Mouse (Mus musculus) left cerebral cortex, postnatal 25 days (tissue): ENCODE data around the gene Lgals12. TPM values are rescaled to one million over a fixed set of nuclear protein-coding genes. Genes with fewer than 3 reads are reported as not detected.

ENCODE experiments used
- DNase-seq, 2 experiments: peaks; one replicate each; pipeline ENCODE4 v3.0.0; 2022; ENCODE audit warnings: low spot score in 2 of 2, mixed read lengths in 1 of 2
- intact Hi-C: fragments of 180-260 bp; cut with DNase I; formaldehyde crosslinking; loops from one replicate; pipeline ENCODE4 v1.15.1; 2025
- total RNA-seq, 2 experiments: library from RNA; stranded (reverse); gene quantifications; 2 replicates each; pipeline ENCODE4 v1.2.3; 2021

Lgals12 gene
- total RNA-seq, 2 experiments from 2014 or later: 0.16 to 0.64 TPM

DNA sequence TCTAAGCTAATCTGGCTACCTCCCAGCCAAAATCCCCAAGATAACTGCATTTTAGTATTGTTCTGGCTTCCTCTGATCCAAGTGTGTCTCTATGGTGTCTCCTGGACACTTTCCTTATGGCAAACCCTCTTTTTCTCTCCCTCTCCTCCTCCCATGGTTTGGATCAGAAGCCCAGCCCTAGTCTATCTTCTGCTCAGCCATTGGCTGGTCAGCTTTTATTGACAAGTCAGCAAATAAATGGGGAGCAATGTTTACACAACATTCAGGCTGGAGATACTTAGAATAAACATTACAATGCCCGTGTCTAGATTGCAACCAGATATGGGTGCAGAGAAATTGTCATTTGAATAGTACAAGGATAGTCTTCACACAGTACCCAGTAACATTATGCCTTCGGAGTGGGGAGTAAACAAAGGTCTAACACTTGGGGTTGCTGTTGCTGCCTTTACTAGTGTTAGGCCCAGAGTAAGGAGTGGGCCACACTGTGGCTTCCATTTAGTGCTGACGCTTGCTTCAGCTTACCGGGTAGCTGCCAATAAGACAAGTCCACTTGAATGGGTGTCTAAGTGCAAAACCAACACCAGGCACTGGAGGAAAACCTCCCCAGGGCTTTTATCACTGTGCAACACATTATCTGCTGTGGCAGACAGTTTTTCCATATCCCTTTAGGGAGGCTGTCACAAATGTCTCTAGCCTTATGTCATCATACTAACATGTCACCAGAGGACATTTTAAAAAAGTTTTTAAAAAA lies 55.3 kb downstream of the Lgals12 start:
- DNase-seq: no peak
- intact Hi-C loops: no loop called here

DNA sequence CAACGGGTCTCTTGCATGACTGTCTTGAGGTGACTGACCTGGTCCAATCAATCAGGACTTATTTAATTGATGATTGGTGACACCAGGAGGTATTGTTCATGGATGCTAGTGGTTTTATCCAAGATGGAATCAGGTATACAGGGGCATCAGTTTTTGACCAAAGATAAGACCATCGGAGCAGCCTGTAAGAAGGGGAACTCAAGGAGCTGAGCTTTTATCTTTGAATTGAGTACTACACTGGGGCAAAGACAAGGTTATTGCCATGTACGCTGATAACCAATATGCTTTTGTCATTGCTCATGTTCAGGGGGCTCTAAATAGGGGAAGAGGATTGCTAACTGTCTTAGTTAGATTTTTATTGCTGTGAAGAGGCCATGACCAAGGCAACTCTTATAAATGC lies 58.1 kb downstream of the Lgals12 start:
- intact Hi-C loops: no loop called here
- no peak for DNase-seq

Other genes starting within 250 kb of the Lgals12 start
- 10 to 100 TPM; 29.0 to 32.0 TPM for gene Spindoc, start 224.2 kb downstream of the Lgals12 start, total RNA-seq
- gene 2700081O15Rik, start 189.6 kb downstream of the Lgals12 start, total RNA-seq: 10 to 100 TPM; 36.0 to 36.2 TPM
- 100 to 1,000 TPM; 854 to 900 TPM for gene Rtn3, start 123.9 kb downstream of the Lgals12 start, total RNA-seq
- 10 to 100 TPM; 23.0 to 28.2 TPM for gene Atl3, start 113.2 kb downstream of the Lgals12 start, total RNA-seq
- 10 to 100 TPM; 21.5 to 21.7 TPM for gene Pla2g16, start 49.7 kb downstream of the Lgals12 start, total RNA-seq
- gene Hrasls5, start 5.3 kb upstream of the Lgals12 start, total RNA-seq: not detected
- not detected for gene Slc22a19, start 104.1 kb upstream of the Lgals12 start, total RNA-seq
- gene Slc22a26, start 195.5 kb upstream of the Lgals12 start, total RNA-seq: not detected